Mouse (Mus musculus): Measurements from ENCODE around the gene Rpl11. TPM values are rescaled to one million over a fixed set of nuclear protein-coding genes. Genes with fewer than 3 reads are reported as not detected.

The Rpl11 gene
- polyA plus RNA-seq, 1 experiment from 2014 or later = 383 TPM

- H3K9me3 ChIP-seq (replicated peaks) = no peaks in the 10 kb centered on the region
- peaks cover 15% of the 10 kb centered on the region for H3K4me1 ChIP-seq
- peak overlapping the region; percentile 97 for H3K9ac ChIP-seq
- H3K27me3 ChIP-seq = no peaks in the 10 kb centered on the region
- H3K36me3 ChIP-seq (ENCODE audit: poor library complexity, severe bottlenecking) = no peaks in the 10 kb centered on the region
- H3K4me3 ChIP-seq = peak overlapping the region; percentile 98
- peak overlapping the region; percentile 80 for H3K27ac ChIP-seq
- 2% methylated on average over 33 of the region's 62 CpGs for WGBS
- peak; percentile 74 for ATAC-seq
- H3K4me2 ChIP-seq = peak overlapping the region; percentile 97
Measured at GRCm38 (mm10) chr4:136020743-136021548, 32.3 kb downstream of the Rpl11 start.

DNA sequence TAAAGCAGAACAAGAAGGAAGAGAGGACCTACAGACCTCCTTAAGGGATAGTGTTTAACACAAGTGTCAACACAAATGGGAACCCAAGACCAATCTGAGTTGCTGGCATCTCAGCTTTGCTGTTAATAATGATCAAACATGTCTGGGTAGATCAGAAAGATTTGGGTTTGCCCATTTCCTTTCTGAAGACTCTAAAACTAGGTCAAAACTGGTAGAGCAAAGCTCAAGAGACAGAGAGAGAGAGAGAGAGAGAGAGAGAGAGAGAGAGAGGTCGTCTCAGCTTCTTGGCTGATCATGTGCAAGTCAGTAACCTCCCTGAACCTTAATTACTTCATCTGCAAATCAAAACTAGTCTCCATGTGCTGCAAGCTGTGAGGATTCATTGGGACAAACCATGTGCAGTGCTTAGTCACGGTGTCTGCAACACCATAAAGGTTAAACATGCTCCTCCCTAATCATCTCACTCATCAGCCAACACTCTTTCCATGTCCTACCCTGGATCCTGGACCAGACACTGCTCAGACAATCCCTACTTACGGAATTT lies 37.1 kb downstream of the Rpl11 start:
- no peaks in the 10 kb centered on the region for H3K9me3 ChIP-seq (replicated peaks)
- no peak overlapping the region for H3K27ac ChIP-seq
- H3K27me3 ChIP-seq = no peaks in the 10 kb centered on the region
- peaks cover 28% of the 10 kb centered on the region for H3K36me3 ChIP-seq (ENCODE audit: poor library complexity, severe bottlenecking)
- no peak overlapping the region for H3K4me2 ChIP-seq
- no peak overlapping the region for H3K4me3 ChIP-seq
- peaks cover 15% of the 10 kb centered on the region for H3K4me1 ChIP-seq
- no peak for ATAC-seq
- no peak overlapping the region for H3K9ac ChIP-seq
- 80% methylated on average over 3 of the region's 3 CpGs for WGBS

- Histone ChIP-seq H3K9me3 (replicated peaks) (no peaks in the 10 kb centered on the region), H3K9ac (no peak overlapping the region), H3K4me3 (no peak overlapping the region), H3K36me3 (ENCODE audit: poor library complexity, severe bottlenecking) (peaks cover 81% of the 10 kb centered on the region), H3K27me3 (no peaks in the 10 kb centered on the region), H3K27ac (no peak overlapping the region), H3K4me1 (no peaks in the 10 kb centered on the region), H3K4me2 (no peak overlapping the region)
- no peak for ATAC-seq
- 93% methylated on average over 4 of the region's 4 CpGs for WGBS
Measured at GRCm38 (mm10) chr4:136010586-136010985, 42.6 kb downstream of the Rpl11 start.

GRCm38 (mm10) chr4:136008782-136009447 lies 44.3 kb downstream of the Rpl11 start:
- WGBS = 95% methylated on average over 8 of the region's 8 CpGs
- H3K4me2 ChIP-seq = no peak overlapping the region
- no peak for ATAC-seq
- no peaks in the 10 kb centered on the region for H3K4me1 ChIP-seq
- no peak overlapping the region for H3K4me3 ChIP-seq
- H3K27ac ChIP-seq = no peak overlapping the region
- H3K36me3 ChIP-seq (ENCODE audit: poor library complexity, severe bottlenecking) = peaks cover 95% of the 10 kb centered on the region
- H3K9me3 ChIP-seq (replicated peaks) = no peaks in the 10 kb centered on the region
- H3K27me3 ChIP-seq = no peaks in the 10 kb centered on the region
- H3K9ac ChIP-seq = no peak overlapping the region

- Histone ChIP-seq H3K4me2 (no peak overlapping the region), H3K36me3 (ENCODE audit: poor library complexity, severe bottlenecking) (peaks cover 97% of the 10 kb centered on the region), H3K27me3 (no peaks in the 10 kb centered on the region), H3K4me3 (no peak overlapping the region), H3K27ac (no peak overlapping the region), H3K9me3 (replicated peaks) (no peaks in the 10 kb centered on the region), H3K4me1 (no peaks in the 10 kb centered on the region), H3K9ac (no peak overlapping the region)
- ATAC-seq = no peak
- 96% methylated on average over 3 of the region's 3 CpGs for WGBS
Measured at GRCm38 (mm10) chr4:136006821-136007220, 46.4 kb downstream of the Rpl11 start.

DNA sequence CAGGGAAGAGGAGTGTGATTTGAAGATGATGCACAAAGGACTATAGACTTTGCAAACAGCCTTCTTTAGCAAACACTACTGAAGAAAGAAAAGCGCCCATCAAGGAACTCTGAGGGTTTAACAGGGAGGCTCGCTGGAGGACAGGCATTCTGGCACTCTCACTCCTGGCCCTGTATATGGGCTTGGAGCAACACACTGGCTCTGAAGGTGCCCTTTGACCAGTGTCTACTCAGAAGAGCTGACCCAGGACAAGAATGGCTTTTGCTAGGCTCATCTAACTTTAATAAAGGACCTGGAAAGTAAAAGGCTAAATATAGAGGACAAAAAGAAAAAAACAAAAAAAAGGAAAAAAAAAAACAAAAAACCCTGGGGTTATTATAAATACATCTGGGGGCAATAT lies 48.3 kb downstream of the Rpl11 start:
- H3K27me3 ChIP-seq = no peaks in the 10 kb centered on the region
- no peak overlapping the region for H3K4me3 ChIP-seq
- no peak overlapping the region for H3K4me2 ChIP-seq
- ATAC-seq = no peak
- 91% methylated on average over 2 of the region's 2 CpGs for WGBS
- peaks cover 83% of the 10 kb centered on the region for H3K36me3 ChIP-seq (ENCODE audit: poor library complexity, severe bottlenecking)
- H3K4me1 ChIP-seq = no peaks in the 10 kb centered on the region
- H3K9ac ChIP-seq = no peak overlapping the region
- H3K27ac ChIP-seq = no peak overlapping the region
- H3K9me3 ChIP-seq (replicated peaks) = no peaks in the 10 kb centered on the region

DNA sequence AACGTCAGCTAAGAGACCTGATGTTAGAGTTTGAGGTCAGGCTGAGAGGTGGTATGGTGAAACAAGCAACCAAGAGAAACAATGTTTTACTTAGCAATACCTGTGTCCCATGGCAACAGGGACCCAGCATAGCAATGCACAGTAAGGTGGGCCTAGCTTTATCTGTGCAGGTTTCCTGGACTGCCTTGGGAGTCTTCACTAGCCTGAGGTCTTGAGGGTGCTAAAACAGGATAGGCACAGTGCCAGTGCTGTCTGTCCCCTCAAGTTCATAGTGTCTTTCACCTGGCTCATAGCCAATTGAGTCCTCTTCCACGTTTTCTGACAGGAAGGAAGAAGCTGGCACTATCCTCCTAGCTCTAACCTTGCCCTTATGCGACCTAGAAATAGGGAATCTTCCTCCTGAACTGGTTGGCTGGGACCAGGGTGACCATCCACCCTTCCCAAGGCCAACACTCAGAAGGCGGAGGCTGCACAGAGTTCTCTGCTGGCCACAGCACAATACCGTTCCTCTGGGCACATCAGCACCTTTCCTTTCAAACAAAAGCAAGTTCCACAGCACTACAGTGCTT lies 49.0 kb downstream of the Rpl11 start:
- peaks cover 76% of the 10 kb centered on the region for H3K36me3 ChIP-seq (ENCODE audit: poor library complexity, severe bottlenecking)
- no peak overlapping the region for H3K4me3 ChIP-seq
- ATAC-seq = no peak
- H3K27ac ChIP-seq = no peak overlapping the region
- no peaks in the 10 kb centered on the region for H3K4me1 ChIP-seq
- 91% methylated on average over 5 of the region's 5 CpGs for WGBS
- no peak overlapping the region for H3K9ac ChIP-seq
- H3K9me3 ChIP-seq (replicated peaks) = no peaks in the 10 kb centered on the region
- H3K27me3 ChIP-seq = no peaks in the 10 kb centered on the region
- no peak overlapping the region for H3K4me2 ChIP-seq

DNA sequence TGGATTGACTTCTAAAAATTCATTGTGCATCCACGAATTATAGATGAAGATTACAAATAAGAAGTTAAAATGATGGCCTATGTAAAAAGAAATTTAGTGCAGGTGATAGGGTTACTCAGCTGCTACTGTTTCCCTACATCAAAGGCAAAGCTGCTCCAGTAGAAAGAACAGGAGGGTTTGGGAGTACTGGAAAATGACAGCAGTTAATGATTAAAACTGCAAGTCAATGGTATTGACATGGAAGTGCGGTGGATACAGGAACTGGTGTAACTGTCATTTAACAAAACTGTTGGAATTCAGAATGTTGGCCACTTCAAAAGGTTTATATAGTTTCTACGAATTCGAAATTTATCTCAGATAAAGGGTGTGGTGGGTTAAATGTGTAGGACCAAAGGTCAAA lies 58.1 kb downstream of the Rpl11 start:
- no peaks in the 10 kb centered on the region for H3K4me1 ChIP-seq
- H3K4me3 ChIP-seq = no peak overlapping the region
- H3K27ac ChIP-seq = no peak overlapping the region
- no peak overlapping the region for H3K9ac ChIP-seq
- WGBS = 84% methylated on average over 4 of the region's 4 CpGs
- H3K9me3 ChIP-seq (replicated peaks) = peaks cover 8% of the 10 kb centered on the region; the same call in 1 of the 2 replicates
- H3K36me3 ChIP-seq (ENCODE audit: poor library complexity, severe bottlenecking) = no peaks in the 10 kb centered on the region
- no peak for ATAC-seq
- H3K4me2 ChIP-seq = no peak overlapping the region
- H3K27me3 ChIP-seq = no peaks in the 10 kb centered on the region

DNA sequence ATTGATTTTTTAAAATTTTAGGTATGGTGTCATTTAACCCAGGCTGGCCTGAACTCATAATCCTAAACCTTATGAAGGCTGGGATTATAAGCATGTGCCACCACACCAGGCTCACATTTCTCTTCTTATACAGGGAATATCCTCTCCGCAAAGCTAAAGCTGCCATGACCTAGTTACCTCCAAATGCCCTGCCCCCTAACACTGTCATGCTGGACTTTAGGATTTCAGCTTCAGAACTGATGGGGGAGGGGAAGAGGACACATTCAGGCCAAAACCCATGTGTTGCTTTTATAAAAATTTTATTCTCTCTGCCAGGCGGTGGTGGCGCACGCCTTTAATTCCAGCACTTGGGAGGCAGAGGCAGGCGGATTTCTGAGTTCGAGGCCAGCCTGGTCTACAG lies 59.3 kb downstream of the Rpl11 start:
- WGBS = 97% methylated on average over 6 of the region's 6 CpGs
- Histone ChIP-seq H3K4me1 (no peaks in the 10 kb centered on the region), H3K9ac (no peak overlapping the region), H3K27me3 (no peaks in the 10 kb centered on the region), H3K4me3 (no peak overlapping the region), H3K36me3 (ENCODE audit: poor library complexity, severe bottlenecking) (no peaks in the 10 kb centered on the region), H3K27ac (no peak overlapping the region), H3K4me2 (no peak overlapping the region), H3K9me3 (replicated peaks) (peaks cover 8% of the 10 kb centered on the region; the same call in 1 of the 2 replicates)
- ATAC-seq = no peak

GRCm38 (mm10) chr4:135987714-135988113 lies 65.5 kb downstream of the Rpl11 start:
- Histone ChIP-seq H3K4me1 (peaks cover 20% of the 10 kb centered on the region), H3K9me3 (replicated peaks) (no peaks in the 10 kb centered on the region), H3K27ac (no peak overlapping the region), H3K9ac (peak overlapping the region; percentile 96), H3K27me3 (no peaks in the 10 kb centered on the region), H3K4me3 (peak overlapping the region; percentile 92), H3K36me3 (ENCODE audit: poor library complexity, severe bottlenecking) (peaks cover 25% of the 10 kb centered on the region), H3K4me2 (peak overlapping the region; percentile 94)
- ATAC-seq = no peak
- 73% methylated on average over 9 of the region's 9 CpGs for WGBS

DNA sequence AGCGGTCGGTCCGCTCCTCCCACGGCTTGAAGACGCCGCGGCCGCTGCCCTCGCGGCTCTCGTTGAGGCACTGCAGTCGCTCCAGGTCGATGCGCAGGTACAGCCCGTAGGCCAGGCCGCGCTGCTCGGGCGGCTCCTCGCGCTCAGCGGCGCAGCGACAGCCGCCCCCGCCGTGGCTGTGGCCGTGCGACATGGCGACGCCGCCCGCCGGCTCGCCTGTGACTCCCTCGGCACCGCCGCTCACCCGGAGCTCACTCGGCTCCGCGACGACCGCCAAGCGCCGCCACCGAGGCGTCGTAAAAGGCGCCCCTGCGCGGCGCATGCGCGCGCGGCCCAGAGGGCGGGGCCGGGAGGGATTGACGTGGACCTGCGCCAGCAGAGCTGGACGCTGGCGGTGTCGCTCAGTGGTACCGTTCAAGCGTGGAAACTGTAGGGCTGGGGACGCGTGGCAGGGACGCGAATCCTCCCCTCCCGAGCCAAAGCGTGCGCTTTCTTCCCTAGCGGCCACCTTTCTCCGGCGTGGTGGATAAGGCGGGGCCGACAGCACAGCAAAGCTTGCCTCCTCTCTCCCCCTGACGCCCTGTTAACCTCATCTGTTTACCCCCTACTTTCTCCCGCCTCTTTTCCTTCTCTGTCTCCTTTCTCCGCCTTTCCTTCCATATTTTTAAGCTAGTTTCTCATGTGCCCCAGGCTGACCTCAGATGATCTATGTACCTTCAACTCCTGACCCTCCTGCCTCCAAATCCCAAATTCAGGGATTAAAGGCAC lies 66.1 kb downstream of the Rpl11 start, which contains the start of gene Pithd1:
Gene Pithd1, minus strand, starts transcription at position 322 of the 768 bp plus-strand sequence.
- peak within 1 kb of the TSS; percentile 67 for H3K27ac ChIP-seq
- WGBS = 0% methylated on average over 53 of the region's 81 CpGs
- no peaks in the 10 kb centered on the region for H3K27me3 ChIP-seq
- peak; percentile 92 for ATAC-seq
- no peaks in the 10 kb centered on the region for H3K9me3 ChIP-seq (replicated peaks)
- H3K9ac ChIP-seq = peak within 1 kb of the TSS; percentile 96
- H3K4me1 ChIP-seq = peaks cover 20% of the 10 kb centered on the region
- H3K4me2 ChIP-seq = peak within 1 kb of the TSS; percentile 94
- peaks cover 31% of the 10 kb centered on the region for H3K36me3 ChIP-seq (ENCODE audit: poor library complexity, severe bottlenecking)
- peak within 1 kb of the TSS; percentile 92 for H3K4me3 ChIP-seq
